Mouse (Mus musculus): Measurements from ENCODE around the gene B4galnt1.

GRCm38 (mm10) chr10:127205373-127205772 lies 40.3 kb downstream of the B4galnt1 start:
- TF ChIP-seq GATA1 (IDR thresholded peaks at IDR 0.05; ENCODE audit: borderline replicate concordance, low read length) (no peak), FLI1 (IDR thresholded peaks at IDR 0.05; ENCODE audit: low read length) (no peak)
